Mouse (Mus musculus) liver, embryonic 15.5 days (tissue): ENCODE measurements around the gene Gm20662. TPM values are rescaled to one million over a fixed set of nuclear protein-coding genes. Genes with fewer than 3 reads are reported as not detected.
A peak's percentile ranks its signal among the peaks of the same experiment; 100 is the strongest.

Source experiments
- ATAC-seq: fragments of 200-750 bp; cut with Nextera tagmentation; 2 replicates; pipeline ENCODE4 v1.8.0; 2017; ENCODE audit warnings: moderate number of reproducible peaks, mild to moderate bottlenecking, moderate library complexity; ENCODE audit not compliant: insufficient read depth
- H3K27ac ChIP-seq: fragments of 300-500 bp; sonication (generic); replicated peaks from 2 replicates; pipeline ENCODE4 v1.5.1; 2015; ENCODE audit warnings: mild to moderate bottlenecking, inconsistent platforms
- H3K27me3 ChIP-seq: fragments of 300-500 bp; sonication (generic); 2 replicates; pipeline ENCODE4 v1.6.1; 2015; ENCODE audit warnings: mild to moderate bottlenecking, inconsistent platforms
- H3K36me3 ChIP-seq: fragments of 300-500 bp; sonication (generic); replicated peaks from 2 replicates; pipeline ENCODE4 v1.6.1; 2015; ENCODE audit warnings: moderate library complexity, mild to moderate bottlenecking, inconsistent platforms
- H3K4me1 ChIP-seq: fragments of 300-500 bp; sonication (generic); replicated peaks from 2 replicates; pipeline ENCODE4 v1.6.1; 2015; ENCODE audit warnings: inconsistent platforms
- H3K4me2 ChIP-seq: fragments of 300-500 bp; sonication (generic); 2 replicates; pipeline ENCODE4 v1.6.1; 2015; ENCODE audit warnings: moderate library complexity, mild to moderate bottlenecking, inconsistent platforms
- H3K4me3 ChIP-seq: fragments of 300-500 bp; sonication (generic); replicated peaks from 2 replicates; pipeline ENCODE4 v1.5.1; 2015; ENCODE audit warnings: mild to moderate bottlenecking, inconsistent platforms
- H3K9ac ChIP-seq: fragments of 300-500 bp; sonication (generic); 2 replicates; pipeline ENCODE4 v1.6.1; 2015; ENCODE audit warnings: moderate library complexity, mild to moderate bottlenecking, inconsistent platforms
- H3K9me3 ChIP-seq: fragments of 300-500 bp; sonication (generic); replicated peaks from 2 replicates; pipeline ENCODE4 v1.6.1; 2016; ENCODE audit warnings: inconsistent platforms
- WGBS: fragments of 180-500 bp; shearing (Covaris S2); methylation state at CpG from one replicate; pipeline ENCODE4 v1.1.7; 2015; ENCODE audit warnings: mixed read lengths; ENCODE audit not compliant: insufficient replicate concordance; 5-methylcytosine and 5-hydroxymethylcytosine counted together
- polyA plus RNA-seq: library from polyadenylated mRNA; unstranded; fragments of >200 nt; fragmentation: Nextera tagmentation; extraction: Ambion mirVana; gene quantifications from 2 replicates; pipeline ENCODE4 v1.2.1, GENCODE M21; 2015

Gene Gm20662
- polyA plus RNA-seq, 1 experiment from 2014 or later, result not detected

GRCm38 (mm10) chr9:107961881-107962280, 34.3 kb upstream of the Gm20662 start:
- Histone ChIP-seq H3K9ac (no peak overlapping the region), H3K27ac (no peak overlapping the region), H3K27me3 (no peaks in the 10 kb centered on the region), H3K36me3 (peaks cover 94% of the 10 kb centered on the region), H3K4me3 (no peak overlapping the region), H3K9me3 (no peaks in the 10 kb centered on the region), H3K4me2 (no peak overlapping the region), H3K4me1 (peaks cover 20% of the 10 kb centered on the region)
- WGBS, result 62% methylated on average over 5 of the region's 5 CpGs
- ATAC-seq, result no peak

GRCm38 (mm10) chr9:107962916-107963315, 33.2 kb upstream of the Gm20662 start:
- peaks cover 92% of the 10 kb centered on the region for H3K36me3 ChIP-seq
- H3K27ac ChIP-seq, result no peak overlapping the region
- H3K27me3 ChIP-seq, result no peaks in the 10 kb centered on the region
- H3K4me1 ChIP-seq, result peaks cover 28% of the 10 kb centered on the region
- H3K9me3 ChIP-seq, result no peaks in the 10 kb centered on the region
- H3K9ac ChIP-seq, result no peak overlapping the region
- no peak for ATAC-seq
- H3K4me3 ChIP-seq, result no peak overlapping the region
- WGBS, result 85% methylated on average over 9 of the region's 9 CpGs
- no peak overlapping the region for H3K4me2 ChIP-seq

GRCm38 (mm10) chr9:107963700-107964099, 32.4 kb upstream of the Gm20662 start:
- Histone ChIP-seq H3K4me1 (peaks cover 31% of the 10 kb centered on the region), H3K4me2 (no peak overlapping the region), H3K27me3 (no peaks in the 10 kb centered on the region), H3K9ac (0 out of 2 replicates have a peak overlapping the region, but pooled peaks have one; percentile 11), H3K27ac (peak overlapping the region; percentile 66), H3K9me3 (no peaks in the 10 kb centered on the region), H3K36me3 (peaks cover 92% of the 10 kb centered on the region), H3K4me3 (no peak overlapping the region)
- WGBS, result 10% methylated on average over 5 of the region's 5 CpGs
- ATAC-seq, result peak; percentile 69

- Histone ChIP-seq H3K27ac (peak overlapping the region; percentile 66; the same call in 1 of the 2 replicates), H3K36me3 (peaks cover 92% of the 10 kb centered on the region)
Measured at GRCm38 (mm10) chr9:107964681-107965080, 31.5 kb upstream of the Gm20662 start.

GRCm38 (mm10) chr9:107966676-107967075, 29.5 kb upstream of the Gm20662 start:
- peak overlapping the region; percentile 42; the same call in 1 of the 2 replicates for H3K27ac ChIP-seq
- 55% methylated on average over 10 of the region's 10 CpGs for WGBS
- no peaks in the 10 kb centered on the region for H3K9me3 ChIP-seq
- no peak overlapping the region for H3K4me2 ChIP-seq
- H3K9ac ChIP-seq, result no peak overlapping the region
- peaks cover 49% of the 10 kb centered on the region for H3K4me1 ChIP-seq
- no peaks in the 10 kb centered on the region for H3K27me3 ChIP-seq
- no peak overlapping the region for H3K4me3 ChIP-seq
- ATAC-seq, result no peak
- peaks cover 88% of the 10 kb centered on the region for H3K36me3 ChIP-seq

More at GRCm38 (mm10) chr9:107964681-107965080, 31.5 kb upstream of the Gm20662 start:
- WGBS, result 82% methylated on average over 9 of the region's 9 CpGs
- no peak for ATAC-seq
- Histone ChIP-seq H3K9me3 (no peaks in the 10 kb centered on the region), H3K27me3 (no peaks in the 10 kb centered on the region), H3K9ac (no peak overlapping the region), H3K4me3 (no peak overlapping the region), H3K4me1 (peaks cover 33% of the 10 kb centered on the region), H3K4me2 (no peak overlapping the region)

GRCm38 (mm10) chr9:107967437-107967836, 28.7 kb upstream of the Gm20662 start:
- H3K36me3 ChIP-seq, result peaks cover 80% of the 10 kb centered on the region
- peak overlapping the region; percentile 43 for H3K27ac ChIP-seq
- 83% methylated on average over 6 of the region's 6 CpGs for WGBS
- H3K4me1 ChIP-seq, result peaks cover 57% of the 10 kb centered on the region
- H3K9ac ChIP-seq, result no peak overlapping the region
- ATAC-seq, result no peak
- no peaks in the 10 kb centered on the region for H3K9me3 ChIP-seq
- no peak overlapping the region for H3K4me2 ChIP-seq
- no peak overlapping the region for H3K4me3 ChIP-seq
- no peaks in the 10 kb centered on the region for H3K27me3 ChIP-seq

GRCm38 (mm10) chr9:107968531-107968930, 27.6 kb upstream of the Gm20662 start:
- WGBS, result 81% methylated on average over 7 of the region's 7 CpGs

GRCm38 (mm10) chr9:107970311-107970710, 25.8 kb upstream of the Gm20662 start:
- H3K27ac ChIP-seq, result peak overlapping the region; percentile 98
- ATAC-seq, result no peak
- no peak overlapping the region for H3K9ac ChIP-seq
- H3K9me3 ChIP-seq, result no peaks in the 10 kb centered on the region
- H3K27me3 ChIP-seq, result no peaks in the 10 kb centered on the region
- H3K4me3 ChIP-seq, result no peak overlapping the region
- H3K4me2 ChIP-seq, result no peak overlapping the region
- H3K4me1 ChIP-seq, result peaks cover 68% of the 10 kb centered on the region
- H3K36me3 ChIP-seq, result peaks cover 54% of the 10 kb centered on the region
- WGBS, result 84% methylated on average over 5 of the region's 5 CpGs

More at GRCm38 (mm10) chr9:107968531-107968930, 27.6 kb upstream of the Gm20662 start:
- H3K27me3 ChIP-seq, result no peaks in the 10 kb centered on the region
- no peak for ATAC-seq
- peaks cover 62% of the 10 kb centered on the region for H3K4me1 ChIP-seq
- H3K4me3 ChIP-seq, result no peak overlapping the region
- H3K4me2 ChIP-seq, result no peak overlapping the region
- no peaks in the 10 kb centered on the region for H3K9me3 ChIP-seq
- H3K9ac ChIP-seq, result no peak overlapping the region
- peak overlapping the region; percentile 43; the same call in 1 of the 2 replicates for H3K27ac ChIP-seq
- H3K36me3 ChIP-seq, result peaks cover 69% of the 10 kb centered on the region

GRCm38 (mm10) chr9:107971690-107972541, 24.2 kb upstream of the Gm20662 start:
- Histone ChIP-seq H3K4me2 (peak overlapping the region; percentile 54), H3K27me3 (no peaks in the 10 kb centered on the region), H3K9ac (peak overlapping the region; percentile 43), H3K27ac (peak overlapping the region; percentile 98), H3K9me3 (no peaks in the 10 kb centered on the region), H3K4me3 (peak overlapping the region; percentile 7; the same call in 1 of the 2 replicates), H3K36me3 (peaks cover 49% of the 10 kb centered on the region), H3K4me1 (peaks cover 75% of the 10 kb centered on the region)
- 11% methylated on average over 8 of the region's 8 CpGs for WGBS
- ATAC-seq, result peak; percentile 81

- peak overlapping the region; percentile 80 for H3K9ac ChIP-seq
Measured at GRCm38 (mm10) chr9:107974491-107975171, 21.5 kb upstream of the Gm20662 start.

More at GRCm38 (mm10) chr9:107974491-107975171, 21.5 kb upstream of the Gm20662 start:
- H3K27me3 ChIP-seq, result no peaks in the 10 kb centered on the region
- H3K4me3 ChIP-seq, result peak overlapping the region; percentile 68
- H3K4me1 ChIP-seq, result peaks cover 89% of the 10 kb centered on the region
- 16% methylated on average over 10 of the region's 10 CpGs for WGBS
- H3K36me3 ChIP-seq, result peaks cover 52% of the 10 kb centered on the region
- no peaks in the 10 kb centered on the region for H3K9me3 ChIP-seq
- peak; percentile 78 for ATAC-seq
- peak overlapping the region; percentile 84 for H3K4me2 ChIP-seq
- H3K27ac ChIP-seq, result peak overlapping the region; percentile 98
